Mouse (Mus musculus) frontal cortex, adult 2 months (tissue): Measurements from ENCODE around the gene Creb1. TPM values are rescaled to one million over a fixed set of nuclear protein-coding genes. Genes with fewer than 3 reads are reported as not detected.

Source experiments
- polyA plus RNA-seq: library from polyadenylated mRNA; depleted of rRNA; stranded (reverse); fragments of >200 nt; gene quantifications from 2 replicates; pipeline ENCODE4 v1.2.3, GENCODE M21; 2012; rRNA removed

Gene Creb1
- polyA plus RNA-seq, 1 experiment = 17.5 TPM

Other genes starting within 250 kb of the Creb1 start
- gene Mettl21a, start 84.6 kb downstream of the Creb1 start, polyA plus RNA-seq = 11.3 and 12.8 TPM in 2 replicates
- gene Ccnyl1, start 157.8 kb downstream of the Creb1 start, polyA plus RNA-seq = 26.5 and 28.3 TPM in 2 replicates
- 0.97 and 1.3 TPM in 2 replicates for gene Fzd5, start 205.1 kb downstream of the Creb1 start, polyA plus RNA-seq